Mouse (Mus musculus) lung, adult 2 months (tissue): Measurements from ENCODE around the gene Slc43a2.

Source experiments
- CTCF ChIP-seq: fragments of 200-500 bp; IDR thresholded peaks from 2 replicates; pipeline ENCODE4 v1.5.1; 2011; ENCODE audit warnings: mild to moderate bottlenecking, low read length, control low read depth; ENCODE audit not compliant: insufficient read depth
- POLR2A ChIP-seq: fragments of 200-500 bp; IDR thresholded peaks from 2 replicates; pipeline ENCODE4 v1.6.1; 2011; ENCODE audit warnings: low read depth, mild to moderate bottlenecking, control low read depth, low read length, borderline replicate concordance; ENCODE audit errors: extremely low read depth

GRCm38 (mm10) chr11:75605318-75605717 lies 73.8 kb downstream of the Slc43a2 start:
- TF ChIP-seq CTCF, result no peak
- TF ChIP-seq POLR2A, result no peak
